Mouse (Mus musculus) left cerebral cortex, adult 2 months (tissue): Measurements from ENCODE around the gene Ssr4. TPM values are rescaled to one million over a fixed set of nuclear protein-coding genes. Genes with fewer than 3 reads are reported as not detected.
A peak's percentile ranks its signal among the peaks of the same experiment; 100 is the strongest.
"Not testable (repeated sequence)": the region's sequence is repeated elsewhere in the genome, so short reads cannot be mapped to it uniquely, and the experiment has no call there.

ENCODE experiments used
- DNase-seq, 2 experiments: peaks; one replicate each; pipeline ENCODE4 v3.0.0; 2021 to 2022; ENCODE audit warnings: low spot score in 2 of 2, mixed read lengths in 1 of 2; ENCODE audit errors: extremely low spot score in 1 of 2
- H3K27ac ChIP-seq: fragments of 200-600 bp; 2 replicates; pipeline ENCODE4 v1.8.1; 2022
- H3K4me3 ChIP-seq: fragments of 200-600 bp; 2 replicates; pipeline ENCODE4 v1.8.1; 2022
- CTCF ChIP-seq: fragments of 200-600 bp; IDR thresholded peaks from 2 replicates; pipeline ENCODE4 v1.8.1; 2022; ENCODE audit warnings: antibody characterized with exemption, mild to moderate bottlenecking, moderate library complexity
- intact Hi-C: fragments of 180-260 bp; cut with DNase I; formaldehyde crosslinking; loops from one replicate; pipeline ENCODE4 v1.15.1; 2025
- long read RNA-seq, 2 experiments: library from polyadenylated mRNA; stranded (forward); transcript quantifications; one replicate each; pipeline ENCODE4 v2.0.0; 2021; ENCODE audit warnings: borderline mapping rate in 2 of 2
- total RNA-seq, 2 experiments: library from RNA; stranded (reverse); gene quantifications; 2 replicates each; pipeline ENCODE4 v1.2.3; 2021

Gene Ssr4
- 10 to 100 TPM; 91.1 to 91.2 TPM for total RNA-seq
- long read RNA-seq, experiment 1, transcript Ssr4-208 (6 exons, 800 nt): major isoform, 16 of 28 reads
- long read RNA-seq, experiment 1, partial matches to known transcripts: 6 of 28 reads
- long read RNA-seq, experiment 1, other reads (novel, unspliced or antisense): 3 of 28 reads
- long read RNA-seq, experiment 2, transcript Ssr4-201 (6 exons, 765 nt): minor isoform, 10 of 41 reads
- long read RNA-seq, experiment 2, transcript Ssr4-208 (6 exons, 800 nt): major isoform, 20 of 41 reads
- long read RNA-seq, experiment 2, partial matches to known transcripts: 5 of 41 reads
- long read RNA-seq, experiment 2, other reads (novel, unspliced or antisense): 3 of 41 reads

DNA sequence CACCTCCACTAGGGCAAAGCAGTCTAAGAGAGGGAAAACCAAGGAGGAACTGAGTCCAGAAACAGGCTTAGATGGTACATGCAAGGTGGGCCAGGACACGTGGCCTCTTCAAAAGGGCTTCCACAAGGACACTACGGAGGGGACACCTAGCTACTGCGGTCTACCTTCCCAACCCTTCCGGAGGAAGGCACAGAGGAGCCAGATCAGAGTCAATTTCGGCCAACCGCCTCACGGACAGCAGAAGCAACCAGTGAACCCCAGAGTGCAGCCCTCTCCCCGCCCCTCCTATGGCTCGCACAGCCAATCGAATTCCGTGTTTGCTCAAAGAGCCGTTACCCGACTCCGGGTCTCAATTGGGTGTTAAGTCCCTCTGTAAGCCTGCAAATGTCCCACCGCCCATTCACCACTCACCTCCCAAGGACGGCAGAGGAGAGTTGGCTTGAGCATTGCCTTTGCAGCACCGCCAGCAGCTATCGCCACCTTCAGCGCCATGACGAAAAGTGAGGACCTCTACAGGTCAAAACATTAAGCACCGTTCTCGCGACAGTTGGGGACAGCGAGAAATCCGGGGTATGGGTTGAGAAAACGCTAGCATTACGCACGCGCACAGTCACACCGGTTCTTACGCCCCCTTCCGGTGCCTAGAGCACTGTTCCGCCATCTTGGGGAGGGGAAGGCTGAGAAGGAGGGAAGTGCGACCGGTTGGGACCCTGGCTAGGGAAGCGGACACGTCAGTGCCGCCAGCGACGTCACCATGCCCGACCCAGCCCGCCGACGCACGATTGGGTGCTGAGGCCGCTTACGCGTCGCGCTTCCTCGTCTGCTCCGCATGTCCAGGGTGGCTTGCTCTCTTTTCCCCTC lies at the start of gene Ssr4, which contains the start of gene Idh3g:
Gene Ssr4, plus strand, starts transcription at position 665 of the 861 bp plus-strand sequence.
Gene Idh3g, minus strand, starts transcription at position 534 of the 861 bp plus-strand sequence.
- TF ChIP-seq CTCF: peak; percentile 44

DNA sequence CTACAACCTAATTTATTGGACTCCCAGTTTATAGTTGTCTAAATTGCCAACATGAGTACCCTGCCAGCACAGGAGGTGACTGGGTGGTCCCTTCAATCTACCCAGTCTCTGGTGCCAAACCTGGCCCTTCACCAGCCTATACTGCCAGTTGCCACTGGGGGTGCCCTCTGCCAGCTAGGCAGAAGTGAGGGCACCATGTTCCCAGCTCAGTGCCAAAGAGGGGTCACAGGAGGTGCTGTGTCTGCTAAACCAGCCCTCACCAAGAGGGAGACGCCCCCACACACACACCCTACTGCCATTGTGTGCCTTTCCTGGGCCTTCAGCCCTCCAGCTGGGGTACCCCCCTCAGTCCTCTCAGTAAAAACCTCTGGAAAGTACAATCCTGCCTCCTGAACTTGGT lies 48.7 kb upstream of the Ssr4 start:
- DNase-seq: no peak
- intact Hi-C loops: no loop called here
- Histone ChIP-seq H3K4me3 (no peak overlapping the region), H3K27ac (no peak overlapping the region)
- TF ChIP-seq CTCF: peak; percentile 26

More for the DNA sequence above, at the start of gene Ssr4, which contains the start of gene Idh3g:
- peak; percentile 86 to 89 for DNase-seq
- Histone ChIP-seq H3K27ac (peak within 1 kb of the TSS; percentile 91), H3K4me3 (peak within 1 kb of the TSS; percentile 67)
- intact Hi-C loops: loop anchor here (5.0 kb wide), 1 partner anchor 136 kb away; the partner anchor contains the start of genes Arhgap4 and Naa10

DNA sequence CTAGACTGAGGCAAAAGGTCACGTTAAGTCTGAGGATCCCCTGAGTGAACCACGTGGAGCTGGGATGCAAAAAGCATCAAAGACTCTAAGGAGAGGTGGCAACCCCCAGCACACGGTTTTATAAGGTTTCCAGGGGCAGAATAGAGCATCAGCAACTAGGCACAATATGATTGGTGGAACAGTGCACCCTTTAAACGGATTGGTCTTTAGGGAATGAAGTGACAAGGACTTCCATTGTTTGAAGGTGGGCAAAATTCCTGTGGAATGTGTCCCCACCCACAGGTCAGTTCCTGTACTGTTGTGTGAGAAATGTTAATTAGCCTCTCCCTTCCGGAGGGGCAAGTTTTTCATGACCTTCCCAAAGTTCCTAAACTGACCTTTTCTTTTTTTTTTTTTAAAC lies 47.7 kb upstream of the Ssr4 start:
- DNase-seq: no peak
- Histone ChIP-seq H3K4me3 (no peak overlapping the region), H3K27ac (no peak overlapping the region)
- intact Hi-C loops: no loop called here
- no peak for TF ChIP-seq CTCF

DNA sequence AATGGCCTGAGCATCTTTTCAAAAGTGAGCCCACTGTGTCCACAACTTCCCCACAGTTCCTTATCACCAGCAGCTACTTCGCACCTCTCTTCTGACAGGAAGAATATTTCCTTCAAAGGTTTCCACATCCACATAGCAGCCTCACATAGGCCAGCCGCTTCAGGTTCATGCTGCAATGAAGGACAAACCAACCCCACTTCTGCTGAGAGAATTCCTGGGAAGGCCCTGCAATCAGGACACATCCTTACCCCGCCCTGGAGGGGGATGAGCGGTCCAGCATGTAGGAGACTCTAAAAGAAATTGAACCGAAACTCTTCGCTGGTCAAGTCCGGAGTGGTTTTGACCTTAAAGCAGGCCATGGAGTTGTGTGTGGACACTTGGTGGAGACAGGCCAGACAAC lies 47.0 kb upstream of the Ssr4 start:
- H3K4me3 ChIP-seq, H3K27ac ChIP-seq, intact Hi-C loops, DNase-seq: not testable (repeated sequence)

DNA sequence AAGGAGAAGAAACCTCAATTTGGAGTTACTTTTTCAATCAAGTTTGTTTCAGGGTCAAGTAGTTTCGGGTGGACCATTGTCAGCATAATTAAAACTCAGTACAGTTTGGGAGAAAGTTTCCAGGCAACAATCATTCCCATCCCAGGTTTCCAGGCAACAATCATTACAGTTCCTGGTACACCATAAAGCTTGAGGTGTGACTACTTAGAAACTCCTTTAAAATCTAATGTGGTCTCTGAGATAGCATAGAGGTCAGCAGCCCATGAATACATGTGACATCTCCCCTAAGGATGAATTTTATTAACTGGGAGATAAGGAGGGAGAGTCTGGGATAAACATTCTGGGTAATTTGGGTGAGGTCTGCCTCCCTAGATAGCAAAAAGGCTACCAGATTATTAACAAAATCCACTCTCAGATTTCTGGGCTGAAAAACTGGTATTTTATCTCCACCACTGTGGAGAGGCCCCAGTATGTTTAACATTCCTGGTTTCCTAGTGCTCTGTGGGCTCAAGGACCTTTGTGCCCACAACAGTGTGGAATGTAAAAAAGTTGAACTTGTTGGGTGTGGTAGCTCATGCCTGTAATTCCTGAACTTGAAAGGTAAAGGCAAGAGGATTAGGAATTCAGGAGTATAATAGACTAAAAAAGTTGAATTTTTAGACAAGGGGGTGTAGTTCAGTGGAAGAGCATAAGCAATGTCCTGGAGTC lies 41.9 kb upstream of the Ssr4 start:
- DNase-seq: no peak
- Histone ChIP-seq H3K27ac (no peak overlapping the region), H3K4me3 (no peak overlapping the region)
- no peak for TF ChIP-seq CTCF
- intact Hi-C loops: no loop called here

DNA sequence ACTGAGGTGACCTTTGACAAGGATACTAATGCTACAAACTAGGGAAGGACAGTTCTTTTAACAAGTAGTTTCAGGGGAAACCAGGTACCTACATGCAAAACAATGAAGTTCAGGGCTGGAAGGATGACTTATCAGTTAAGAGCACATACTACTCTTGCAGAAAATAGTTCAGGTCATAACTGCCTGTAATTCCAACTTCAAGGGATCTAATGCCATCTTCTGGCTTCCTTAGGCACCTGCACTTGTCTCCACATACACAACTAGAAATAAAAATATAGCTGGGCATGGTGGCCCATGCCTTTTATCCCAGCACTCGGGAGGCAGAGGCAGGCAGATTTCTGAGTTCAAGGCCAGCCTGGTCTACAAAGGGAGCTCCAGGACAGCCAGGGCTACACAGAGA lies 37.9 kb upstream of the Ssr4 start:
- Histone ChIP-seq H3K4me3 (no peak overlapping the region), H3K27ac (no peak overlapping the region)
- intact Hi-C loops: no loop called here
- DNase-seq: no peak
- TF ChIP-seq CTCF: no peak; the same call in 1 of the 2 replicates

DNA sequence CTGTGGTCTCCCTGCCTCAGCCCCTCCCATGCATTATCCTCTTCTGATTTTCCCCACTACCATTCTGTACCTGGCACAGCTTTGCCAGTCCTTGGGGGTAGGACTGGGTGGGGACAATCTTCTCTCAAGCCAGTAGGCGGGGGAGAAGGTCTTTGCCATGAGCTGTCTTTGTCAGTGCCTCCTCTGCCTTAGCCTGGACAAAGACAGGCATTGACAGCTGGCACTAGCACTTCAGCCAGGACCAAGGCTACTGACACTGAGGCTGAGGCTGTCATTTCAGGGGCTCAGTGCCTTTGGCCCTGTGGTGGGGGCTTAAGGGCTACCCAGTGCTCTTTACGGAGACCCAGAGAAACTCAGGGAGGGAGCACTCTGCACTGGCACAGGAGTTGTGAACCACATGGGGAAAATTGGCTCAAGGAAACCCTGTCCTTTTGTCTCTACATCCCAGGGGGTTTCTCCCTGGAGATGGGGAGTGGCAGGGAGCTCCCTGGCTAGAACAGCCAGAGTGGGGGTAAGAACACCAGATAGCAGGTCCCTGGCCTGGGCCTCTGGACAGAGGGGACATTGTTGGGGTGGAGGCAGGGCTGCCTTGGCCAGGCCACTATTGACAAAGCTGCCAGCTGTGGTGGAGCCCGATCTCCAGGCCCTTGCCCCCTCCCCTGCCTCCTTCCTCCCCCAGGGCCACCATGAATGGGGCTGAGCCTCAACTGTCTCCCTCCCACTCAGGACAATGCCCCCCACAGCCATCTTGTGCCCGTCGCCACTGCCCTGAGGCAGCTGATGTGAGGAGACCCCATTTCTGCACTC lies 30.3 kb upstream of the Ssr4 start, which contains the start of gene Plxnb3:
Gene Plxnb3, plus strand, starts transcription at position 757 of the 807 bp plus-strand sequence.
- peak within 1 kb of the TSS; percentile 36; the same call in 1 of the 2 replicates for H3K27ac ChIP-seq
- TF ChIP-seq CTCF: no peak
- H3K4me3 ChIP-seq: no peak within 1 kb of the TSS
- no peak for DNase-seq
- intact Hi-C loops: no loop called here

DNA sequence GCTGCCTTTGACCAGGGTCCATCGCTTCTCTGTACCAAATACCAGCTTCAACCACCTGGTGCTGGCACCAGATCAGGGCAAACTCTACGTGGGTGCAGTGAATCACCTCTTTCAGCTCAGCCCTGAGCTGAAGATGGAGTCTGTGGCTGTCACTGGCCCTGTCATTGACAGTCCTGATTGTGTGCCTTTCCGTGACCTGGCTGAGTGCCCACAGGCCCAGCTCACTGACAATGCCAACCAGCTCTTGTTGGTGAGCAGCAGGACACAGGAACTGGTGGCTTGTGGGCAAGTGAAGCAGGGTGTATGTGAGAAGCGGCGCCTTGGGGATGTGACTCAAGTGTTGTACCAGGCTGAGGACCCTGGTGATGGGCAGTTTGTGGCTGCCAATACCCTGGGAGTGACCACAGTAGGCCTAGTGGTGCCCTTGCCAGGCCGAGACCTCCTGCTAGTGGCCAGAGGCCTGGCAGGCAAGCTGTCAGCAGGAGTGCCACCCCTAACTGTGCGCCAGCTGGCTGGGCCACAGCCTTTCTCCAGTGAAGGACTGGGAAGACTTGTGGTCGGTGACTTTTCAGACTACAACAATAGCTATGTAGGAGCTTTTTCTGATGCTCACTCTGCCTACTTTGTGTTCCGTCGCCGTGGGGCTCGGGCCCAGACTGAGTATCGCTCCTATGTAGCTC lies 28.1 kb upstream of the Ssr4 start:
- H3K4me3 ChIP-seq: no peak overlapping the region
- no peak for DNase-seq
- intact Hi-C loops: no loop called here
- no peak for TF ChIP-seq CTCF
- no peak overlapping the region for H3K27ac ChIP-seq

DNA sequence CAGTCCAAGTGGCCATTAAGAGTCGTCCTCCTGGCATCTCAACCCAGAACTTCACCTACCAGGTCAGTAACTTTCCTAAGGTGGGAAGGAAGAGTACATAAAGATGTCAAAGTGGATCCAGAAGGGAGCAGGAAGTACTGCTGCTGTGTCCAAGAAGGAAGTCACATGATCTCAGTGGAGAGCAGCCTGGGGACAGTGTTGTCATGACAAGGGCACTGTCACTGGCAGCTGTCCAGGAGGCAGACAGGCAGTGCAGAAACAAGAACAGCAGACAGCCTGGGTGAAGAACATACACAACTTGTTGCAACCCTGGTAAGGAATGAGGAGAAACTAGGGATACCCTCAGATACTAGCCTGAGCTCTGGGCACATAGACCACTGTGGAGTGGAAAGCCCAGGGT lies 21.5 kb upstream of the Ssr4 start:
- intact Hi-C loops: no loop called here
- no peak for TF ChIP-seq CTCF
- H3K4me3 ChIP-seq: no peak overlapping the region

DNA sequence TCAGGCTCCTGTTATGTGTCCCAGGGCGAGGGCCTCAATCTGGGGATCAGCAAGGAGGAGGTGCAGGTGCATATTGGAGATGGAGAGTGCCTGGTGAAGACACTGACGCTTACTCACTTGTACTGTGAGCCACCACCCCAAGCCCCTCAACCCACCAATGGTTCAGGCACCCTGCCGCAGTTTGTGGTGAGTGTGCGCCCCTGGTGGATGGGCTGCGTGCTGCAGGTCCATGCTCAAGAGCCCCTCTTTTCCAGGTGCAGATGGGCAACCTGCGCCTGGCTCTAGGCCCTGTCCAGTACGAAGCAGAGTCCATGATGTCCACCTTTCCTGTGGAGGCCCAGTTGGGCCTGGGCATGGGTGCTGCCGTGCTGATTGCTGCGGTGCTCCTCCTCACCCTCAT lies 19.6 kb upstream of the Ssr4 start:
- intact Hi-C loops: no loop called here
- H3K4me3 ChIP-seq: no peak overlapping the region
- TF ChIP-seq CTCF: peak; percentile 54
- DNase-seq: no peak
- H3K27ac ChIP-seq: no peak overlapping the region

More for the DNA sequence above, 21.5 kb upstream of the Ssr4 start:
- no peak overlapping the region for H3K27ac ChIP-seq
- no peak for DNase-seq
